Mouse (Mus musculus) left cerebral cortex, adult 2 months (tissue): Measurements from ENCODE around the gene Vps53. TPM values are rescaled to one million over a fixed set of nuclear protein-coding genes. Genes with fewer than 3 reads are reported as not detected.
A peak's percentile ranks its signal among the peaks of the same experiment; 100 is the strongest.
"Not testable (repeated sequence)": the region's sequence is repeated elsewhere in the genome, so short reads cannot be mapped to it uniquely, and the experiment has no call there.

Experiments used
- DNase-seq, 2 experiments: peaks; one replicate each; pipeline ENCODE4 v3.0.0; 2021 to 2022; ENCODE audit warnings: low spot score in 2 of 2, mixed read lengths in 1 of 2; ENCODE audit errors: extremely low spot score in 1 of 2
- H3K27ac ChIP-seq: fragments of 200-600 bp; 2 replicates; pipeline ENCODE4 v1.8.1; 2022
- H3K4me3 ChIP-seq: fragments of 200-600 bp; 2 replicates; pipeline ENCODE4 v1.8.1; 2022
- CTCF ChIP-seq: fragments of 200-600 bp; IDR thresholded peaks from 2 replicates; pipeline ENCODE4 v1.8.1; 2022; ENCODE audit warnings: antibody characterized with exemption, mild to moderate bottlenecking, moderate library complexity
- intact Hi-C: fragments of 180-260 bp; cut with DNase I; formaldehyde crosslinking; loops from one replicate; pipeline ENCODE4 v1.15.1; 2025
- long read RNA-seq, 2 experiments: library from polyadenylated mRNA; stranded (forward); transcript quantifications; one replicate each; pipeline ENCODE4 v2.0.0; 2021; ENCODE audit warnings: borderline mapping rate in 2 of 2
- total RNA-seq, 2 experiments: library from RNA; stranded (reverse); gene quantifications; 2 replicates each; pipeline ENCODE4 v1.2.3; 2021

Vps53 gene
- total RNA-seq = 10 to 100 TPM; 85.1 to 85.3 TPM
- long read RNA-seq, experiment 1, transcript Vps53-201 (22 exons, 2,833 nt) = major isoform, 62 of 78 reads
- long read RNA-seq, experiment 1, partial matches to known transcripts = 2 of 78 reads
- long read RNA-seq, experiment 1, other reads (novel, unspliced or antisense) = 10 of 78 reads
- long read RNA-seq, experiment 2, transcript Vps53-201 (22 exons, 2,833 nt) = major isoform, 37 of 50 reads
- long read RNA-seq, experiment 2, partial matches to known transcripts = 5 of 50 reads
- long read RNA-seq, experiment 2, other reads (novel, unspliced or antisense) = 5 of 50 reads

DNA sequence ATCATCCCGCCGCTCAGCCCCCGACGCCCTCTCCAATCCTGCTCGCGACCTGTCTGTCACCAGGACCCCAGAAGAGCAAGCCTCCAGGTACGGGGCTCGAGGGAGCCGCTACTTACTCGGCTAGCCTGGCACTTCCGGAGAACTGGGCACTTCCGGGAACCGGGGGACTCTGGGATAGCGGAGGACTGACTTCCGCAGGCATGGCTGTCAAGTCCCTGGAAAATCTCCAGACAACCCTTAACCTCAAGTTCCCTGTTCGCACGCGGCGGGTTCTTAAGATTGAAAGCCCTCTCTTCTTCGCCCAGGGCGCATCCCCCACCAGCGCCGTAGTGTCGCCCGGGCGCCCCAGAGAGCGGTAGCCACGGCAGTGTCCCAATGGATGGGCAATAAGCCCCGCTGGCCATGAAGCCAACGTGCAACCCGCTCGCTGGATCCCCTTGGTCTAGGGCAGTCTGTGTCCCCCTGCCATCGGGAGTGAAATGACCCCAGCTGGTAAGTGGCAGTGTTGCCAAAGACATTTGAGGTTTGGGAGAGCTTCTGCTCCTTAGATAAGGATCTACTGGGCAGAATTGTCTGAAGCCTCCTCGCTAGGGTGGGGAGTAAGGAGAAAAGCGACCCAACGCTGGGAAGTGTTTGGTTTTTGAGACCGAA lies at the start of gene Vps53, which contains the start of gene Fam57a:
Gene Vps53, minus strand, starts transcription at position 153 of the 651 bp plus-strand sequence.
Gene Fam57a, plus strand, starts transcription at position 177 of the 651 bp plus-strand sequence.
- DNase-seq = peak; percentile 87
- H3K4me3 ChIP-seq = peak within 1 kb of the TSS; percentile 70
- no peak; the same call in 1 of the 2 replicates for TF ChIP-seq CTCF
- peak within 1 kb of the TSS; percentile 62 for H3K27ac ChIP-seq
- intact Hi-C loops = loop anchor here (1.0 kb wide), 1 partner anchor 22 kb away; no protein-coding TSS in a partner anchor

DNA sequence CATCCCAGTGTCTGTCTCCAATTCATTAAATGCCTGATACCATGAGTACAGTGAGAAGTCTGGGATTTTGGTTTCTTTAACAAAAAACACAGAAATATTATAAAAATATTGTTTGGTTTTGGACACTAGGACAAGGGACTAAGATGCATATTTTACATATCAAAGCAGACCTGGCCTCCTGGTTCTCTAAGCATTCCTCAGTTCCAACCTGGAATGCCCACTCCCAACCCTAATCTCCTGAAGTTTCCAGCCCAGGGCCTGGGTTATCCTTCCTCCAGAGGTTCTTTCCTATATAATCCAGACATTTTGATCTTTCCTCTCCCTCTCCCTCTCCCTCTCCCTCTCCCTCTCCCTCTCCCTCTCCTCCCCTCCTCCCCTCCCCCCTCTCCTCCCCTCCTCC lies 45.6 kb upstream of the Vps53 start:
- no peak for DNase-seq
- intact Hi-C loops = no loop called here
- no peak for TF ChIP-seq CTCF
- no peak overlapping the region for H3K27ac ChIP-seq
- H3K4me3 ChIP-seq = no peak overlapping the region

DNA sequence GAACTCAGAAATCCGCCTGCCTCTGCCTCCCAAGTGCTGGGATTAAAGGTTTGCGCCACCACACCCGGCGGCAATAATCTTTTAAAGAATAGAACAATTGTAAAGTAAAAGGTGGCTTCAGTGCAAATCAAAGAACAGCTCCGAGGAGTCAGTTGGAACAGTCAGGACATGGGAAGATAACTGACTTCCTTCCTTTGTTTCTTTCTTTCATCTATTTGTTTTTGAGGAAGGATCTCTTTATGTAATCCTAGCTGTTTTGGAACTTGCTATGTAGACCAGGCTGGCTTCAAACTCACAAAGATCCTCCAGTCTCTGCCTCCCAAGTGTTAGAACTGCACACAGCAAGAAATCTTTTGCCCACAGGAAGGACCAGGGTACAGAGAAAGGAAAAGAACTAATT lies 45.2 kb upstream of the Vps53 start:
- intact Hi-C loops = no loop called here
- no peak overlapping the region for H3K4me3 ChIP-seq
- no peak for DNase-seq
- H3K27ac ChIP-seq = no peak overlapping the region
- TF ChIP-seq CTCF = no peak

DNA sequence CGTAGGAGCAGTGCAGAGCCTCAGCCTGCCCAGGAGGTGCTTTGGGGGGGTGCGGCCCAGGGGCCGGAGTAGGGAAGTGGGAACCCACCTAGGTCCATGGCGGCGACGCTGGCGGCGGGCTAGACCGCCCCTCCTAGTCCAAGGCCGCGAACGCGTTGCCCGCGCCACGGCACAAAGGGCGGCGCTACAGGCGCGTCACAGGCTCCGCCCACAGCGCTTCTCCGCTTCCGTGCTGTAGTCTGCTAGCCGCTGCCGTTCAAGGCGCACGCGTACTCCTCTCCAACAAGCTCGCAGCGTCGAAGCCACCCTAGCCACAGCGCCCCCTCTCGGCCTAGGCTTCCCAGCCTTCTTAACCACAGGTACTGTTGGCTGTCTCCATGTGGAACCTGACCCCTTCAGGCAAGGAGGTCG lies 37.9 kb upstream of the Vps53 start, which contains the start of the genes Dbil5 and Gemin4:
Gene Dbil5, plus strand, starts transcription at position 219 of the 411 bp plus-strand sequence.
Gene Gemin4, minus strand, starts transcription at position 275 of the 411 bp plus-strand sequence.
- intact Hi-C loops = no loop called here
- peak within 1 kb of the TSS; percentile 89 for H3K4me3 ChIP-seq
- H3K27ac ChIP-seq = peak within 1 kb of the TSS; percentile 94
- peak; percentile 94 for TF ChIP-seq CTCF
- peak; percentile 95 to 97 for DNase-seq

DNA sequence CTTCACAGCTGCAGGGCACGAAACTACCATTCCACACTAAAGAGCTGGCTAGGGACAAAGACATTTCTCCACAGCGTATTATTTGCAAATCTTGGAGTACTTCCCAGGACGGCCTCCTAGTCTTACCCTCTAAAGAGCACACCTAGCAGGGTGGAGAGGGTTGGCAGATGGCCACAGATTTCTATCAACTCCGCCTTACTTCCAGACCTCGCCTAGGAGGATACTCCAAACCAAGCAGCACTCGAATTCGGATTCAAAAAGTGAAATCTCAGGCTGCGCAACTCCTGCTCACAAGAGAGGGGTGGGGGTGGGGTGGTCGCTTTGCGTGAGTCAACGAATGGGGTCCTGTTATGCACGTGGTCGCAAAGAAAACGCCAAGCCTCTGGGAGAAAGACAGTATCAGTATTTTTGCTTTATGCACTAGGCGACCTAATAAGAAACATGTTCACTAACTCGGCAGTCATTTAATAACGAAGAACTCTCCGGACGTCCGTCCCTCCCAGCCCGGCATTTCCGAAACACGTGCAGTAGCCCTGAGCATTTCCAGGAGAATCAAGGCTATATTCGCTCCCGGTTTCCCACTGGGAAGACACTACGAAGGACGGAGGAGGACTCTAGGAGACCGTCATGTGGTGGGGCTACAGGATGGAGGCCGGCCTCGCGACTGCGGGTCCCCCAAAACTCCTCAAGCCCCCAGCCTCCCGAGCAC lies 37.4 kb upstream of the Vps53 start:
- intact Hi-C loops = no loop called here
- Histone ChIP-seq H3K27ac (peak overlapping the region; percentile 94), H3K4me3 (peak overlapping the region; percentile 89)
- DNase-seq = peak in 1 of 2 experiments; percentile 22
- no peak for TF ChIP-seq CTCF

DNA sequence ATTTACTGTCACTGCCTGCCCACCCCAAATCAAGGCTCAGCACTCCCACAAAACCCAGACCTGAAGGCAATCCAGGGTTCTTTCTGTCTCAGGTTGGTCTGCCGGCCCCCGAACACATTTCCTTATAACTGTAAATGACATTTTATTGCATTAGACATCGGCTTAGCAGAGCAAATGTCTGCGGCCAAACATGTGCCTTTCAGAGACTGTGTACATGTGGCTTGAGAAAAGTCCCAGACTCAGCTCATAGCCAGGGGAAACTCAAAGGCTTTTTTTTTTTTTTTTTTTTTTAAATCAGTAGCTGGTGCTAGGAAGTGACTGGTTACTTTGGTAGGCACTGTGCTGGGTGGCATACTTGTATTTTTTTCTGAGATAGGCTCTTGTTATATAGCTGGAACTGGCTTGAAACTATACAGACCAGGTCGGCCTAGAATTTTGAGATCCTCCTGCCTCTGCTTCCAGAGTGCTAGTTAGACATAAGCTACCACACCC lies 36.6 kb upstream of the Vps53 start:
- Histone ChIP-seq H3K27ac (no peak overlapping the region), H3K4me3 (no peak overlapping the region)
- TF ChIP-seq CTCF = no peak
- no peak for DNase-seq
- intact Hi-C loops = no loop called here

DNA sequence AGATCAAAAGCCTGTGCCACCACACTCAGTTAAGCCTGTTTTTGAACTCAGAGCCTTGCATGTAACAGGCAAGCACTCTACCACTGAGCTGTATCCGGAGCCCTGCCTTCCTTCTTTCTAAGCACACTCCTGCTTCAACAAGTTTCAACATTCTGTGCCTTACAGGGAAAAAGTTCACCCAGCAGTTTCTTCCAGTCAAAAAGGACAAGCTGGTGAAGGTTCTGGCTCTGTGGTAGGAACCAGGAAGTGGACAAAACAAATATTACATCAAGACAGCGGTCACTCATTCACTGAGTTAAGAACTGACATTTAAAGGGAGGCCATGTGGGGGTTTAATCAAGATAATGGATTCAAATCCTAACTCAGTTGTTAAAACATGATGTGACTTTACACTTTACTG lies 35.6 kb upstream of the Vps53 start:
- intact Hi-C loops = no loop called here
- H3K4me3 ChIP-seq = no peak overlapping the region
- no peak for DNase-seq

DNA sequence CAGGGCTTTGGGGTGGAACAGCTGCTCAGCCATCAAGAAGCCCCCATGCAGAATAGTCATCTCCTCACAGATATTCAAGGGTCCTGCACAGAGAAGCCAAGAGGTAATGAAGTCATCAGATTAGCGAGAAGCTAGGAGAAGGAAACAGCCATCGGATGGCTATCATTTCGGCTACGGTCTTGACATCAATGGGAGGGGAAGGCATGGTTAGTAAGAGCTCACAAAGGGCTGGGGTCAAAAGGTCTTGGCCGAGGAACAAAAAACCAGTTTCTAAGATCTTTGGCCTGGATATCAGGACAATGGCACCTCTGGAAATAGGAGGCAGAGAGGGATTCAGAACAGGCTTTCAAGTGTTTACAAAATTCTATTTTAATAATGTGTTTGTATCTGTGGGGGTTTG lies 34.4 kb upstream of the Vps53 start:
- TF ChIP-seq CTCF = no peak
- intact Hi-C loops = no loop called here

More for the DNA sequence above, 35.6 kb upstream of the Vps53 start:
- no peak overlapping the region for H3K27ac ChIP-seq
- TF ChIP-seq CTCF = no peak

DNA sequence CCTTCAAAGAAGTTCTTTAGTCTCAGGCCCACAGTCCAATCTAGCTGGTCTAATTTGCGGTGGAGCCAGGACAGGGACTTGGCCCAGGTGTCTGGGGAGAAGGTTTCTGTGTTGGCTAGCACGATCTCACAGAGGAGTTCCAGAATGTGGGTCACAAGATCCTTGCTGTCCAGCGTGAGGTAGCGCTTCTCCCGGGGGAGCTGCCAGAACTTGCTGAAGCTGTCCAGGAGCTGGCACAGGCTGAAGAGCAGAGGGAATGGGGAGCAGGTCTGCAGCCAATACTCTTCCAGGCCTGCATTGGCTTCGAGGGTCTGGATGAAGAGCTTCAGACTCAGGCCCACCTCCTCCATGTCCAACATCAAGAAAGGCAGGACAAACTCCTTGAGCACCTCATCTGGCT lies 32.1 kb upstream of the Vps53 start:
- H3K27ac ChIP-seq, DNase-seq, intact Hi-C loops, H3K4me3 ChIP-seq: not testable (repeated sequence)

More for the DNA sequence above, 34.4 kb upstream of the Vps53 start:
- Histone ChIP-seq H3K4me3 (no peak overlapping the region), H3K27ac (no peak overlapping the region)
- DNase-seq = no peak

DNA sequence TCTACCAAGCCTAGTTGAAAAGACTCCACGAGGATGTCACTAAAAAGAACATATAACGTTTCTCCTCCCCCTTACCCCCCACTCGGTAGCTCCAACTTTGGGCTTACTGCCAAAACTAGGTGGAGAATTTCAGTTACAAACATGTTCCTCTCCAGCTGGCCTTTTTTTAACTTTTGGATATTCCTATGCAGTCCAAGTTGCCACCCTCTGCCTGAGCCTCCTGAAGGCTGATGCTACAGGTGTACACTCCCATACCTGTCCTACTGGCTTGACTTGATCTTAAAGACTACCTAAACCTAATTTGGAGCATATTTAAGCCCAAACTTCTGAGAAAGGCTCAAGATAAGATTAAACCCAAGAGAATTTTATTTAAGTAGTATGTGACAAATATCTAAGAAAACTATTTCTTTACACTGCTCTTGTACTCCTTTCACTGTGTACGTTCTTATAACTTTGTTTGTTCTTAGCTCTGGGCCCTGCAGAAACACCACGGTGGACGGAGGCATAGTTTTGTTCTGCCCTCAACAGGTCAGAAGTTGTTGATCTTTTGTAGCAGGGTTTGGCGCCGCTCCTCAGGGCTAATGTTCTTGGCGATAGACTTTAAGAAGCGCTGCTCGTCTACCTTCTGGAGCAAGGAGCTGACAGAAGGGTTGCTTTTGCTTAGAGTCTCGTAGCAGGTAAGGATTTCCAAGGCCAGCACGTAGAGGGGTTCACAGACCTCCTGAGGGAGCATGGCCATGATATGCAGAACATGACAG lies 31.0 kb upstream of the Vps53 start:
- TF ChIP-seq CTCF = no peak

DNA sequence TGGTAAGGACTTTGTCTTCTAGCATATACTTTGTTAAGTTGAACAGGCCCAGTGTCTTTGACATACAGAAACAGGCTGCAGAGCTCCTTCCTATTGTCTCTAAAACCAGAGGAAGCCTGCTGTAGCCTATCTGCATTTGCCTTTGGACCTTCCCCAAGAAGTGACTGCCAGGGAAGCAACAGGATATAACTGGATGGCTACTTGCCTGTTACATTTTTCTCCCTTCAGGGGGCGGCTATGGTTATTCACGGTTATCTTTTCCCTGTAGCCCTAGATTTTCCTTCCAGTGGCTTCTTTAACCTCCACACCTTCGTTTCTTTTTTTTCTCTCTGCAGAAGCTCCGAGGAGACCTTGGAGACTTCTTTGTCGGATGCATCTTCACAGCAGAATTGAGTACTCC lies 27.3 kb upstream of the Vps53 start:
- Histone ChIP-seq H3K4me3 (no peak overlapping the region), H3K27ac (no peak overlapping the region)
- DNase-seq = no peak
- TF ChIP-seq CTCF = no peak
- intact Hi-C loops = no loop called here

More for the DNA sequence above, 31.0 kb upstream of the Vps53 start:
- intact Hi-C loops = no loop called here
- Histone ChIP-seq H3K4me3 (no peak overlapping the region), H3K27ac (no peak overlapping the region)
- DNase-seq = no peak
